Mouse (Mus musculus): ENCODE measurements around the gene Iqsec1.

- no peak for TF ChIP-seq CTCF (IDR thresholded peaks at IDR 0.05; ENCODE audit: extremely low read depth, insufficient read length, insufficient replicate concordance, low read depth, low read length)
- no peak for TF ChIP-seq POLR2A (IDR thresholded peaks at IDR 0.05; ENCODE audit: low read depth, low read length)
Measured at GRCm38 (mm10) chr6:90760886-90761285, 227.6 kb downstream of the Iqsec1 start.
